Mouse (Mus musculus) liver, embryonic 13.5 days (tissue): ENCODE measurements at regions not wholly inside any gene's neighbourhood (a gene's known extent, or its start where the extent isn't known, plus 50 kb on each side); places are given as distances from the start of the nearest gene placed in this dataset.

Experiments used
- ATAC-seq: fragments of 200-750 bp; cut with Nextera tagmentation; 2 replicates; pipeline ENCODE4 v1.8.0; 2017; ENCODE audit warnings: low read depth, mild to moderate bottlenecking, moderate number of reproducible peaks, moderate library complexity
- DNase-seq: peaks from one replicate; pipeline ENCODE4 v3.0.0; 2022
- H3K27ac ChIP-seq: fragments of 300-500 bp; sonication (generic); 2 replicates; pipeline ENCODE4 v1.5.1; 2015; ENCODE audit warnings: moderate library complexity, mild to moderate bottlenecking, inconsistent platforms
- H3K27me3 ChIP-seq: fragments of 300-500 bp; sonication (generic); 2 replicates; pipeline ENCODE4 v1.6.1; 2015; ENCODE audit warnings: mild to moderate bottlenecking, inconsistent platforms
- H3K36me3 ChIP-seq: fragments of 300-500 bp; sonication (generic); 2 replicates; pipeline ENCODE4 v1.6.1; 2015; ENCODE audit warnings: mild to moderate bottlenecking, inconsistent platforms
- H3K4me1 ChIP-seq: fragments of 300-500 bp; sonication (generic); replicated peaks from 2 replicates; pipeline ENCODE4 v1.6.1; 2015; ENCODE audit warnings: inconsistent platforms
- H3K4me2 ChIP-seq: fragments of 300-500 bp; sonication (generic); 2 replicates; pipeline ENCODE4 v1.6.1; 2015; ENCODE audit warnings: inconsistent platforms, mild to moderate bottlenecking, moderate library complexity
- H3K4me3 ChIP-seq: fragments of 300-500 bp; sonication (generic); replicated peaks from 2 replicates; pipeline ENCODE4 v1.5.1; 2015; ENCODE audit warnings: mild to moderate bottlenecking, inconsistent platforms
- H3K9ac ChIP-seq: fragments of 300-500 bp; sonication (generic); 2 replicates; pipeline ENCODE4 v1.6.1; 2015; ENCODE audit warnings: mild to moderate bottlenecking, inconsistent platforms
- H3K9me3 ChIP-seq: fragments of 300-500 bp; sonication (generic); replicated peaks from 2 replicates; pipeline ENCODE4 v1.6.1; 2016; ENCODE audit warnings: inconsistent platforms
- WGBS: fragments of 180-500 bp; shearing (Covaris S2); methylation state at CpG from one replicate; pipeline ENCODE4 v1.1.7; 2015; ENCODE audit not compliant: insufficient replicate concordance; 5-methylcytosine and 5-hydroxymethylcytosine counted together

DNA sequence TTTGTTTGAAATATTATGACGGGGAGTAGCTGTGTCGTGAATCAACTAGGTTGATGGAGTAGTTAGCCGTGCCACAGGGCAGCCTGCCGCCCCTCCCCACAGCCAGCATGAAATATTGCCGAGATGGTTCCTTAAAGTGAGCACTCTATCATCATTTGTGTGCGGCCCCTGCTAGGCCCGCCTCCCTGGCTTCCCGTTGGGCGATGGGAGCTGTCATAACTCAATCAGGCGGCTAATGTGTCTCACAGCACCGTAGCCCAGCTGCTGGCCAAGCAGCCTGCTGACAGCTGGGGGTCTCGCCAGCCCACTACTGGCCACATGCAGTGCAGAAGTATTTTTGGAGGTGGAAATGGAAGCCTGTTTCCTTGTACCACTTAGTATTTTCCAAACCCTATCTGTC, 140.9 kb downstream of the Sall1 start:
- H3K4me2 ChIP-seq = no peak overlapping the region
- ATAC-seq (no peak), DNase-seq (no peak)
- H3K4me3 ChIP-seq = no peak overlapping the region
- H3K27me3 ChIP-seq = no peaks in the 10 kb centered on the region
- no peak overlapping the region for H3K27ac ChIP-seq
- no peaks in the 10 kb centered on the region for H3K36me3 ChIP-seq
- WGBS = 66% methylated on average over 12 of the region's 12 CpGs
- no peaks in the 10 kb centered on the region for H3K4me1 ChIP-seq
- no peak overlapping the region for H3K9ac ChIP-seq
- no peaks in the 10 kb centered on the region for H3K9me3 ChIP-seq

DNA sequence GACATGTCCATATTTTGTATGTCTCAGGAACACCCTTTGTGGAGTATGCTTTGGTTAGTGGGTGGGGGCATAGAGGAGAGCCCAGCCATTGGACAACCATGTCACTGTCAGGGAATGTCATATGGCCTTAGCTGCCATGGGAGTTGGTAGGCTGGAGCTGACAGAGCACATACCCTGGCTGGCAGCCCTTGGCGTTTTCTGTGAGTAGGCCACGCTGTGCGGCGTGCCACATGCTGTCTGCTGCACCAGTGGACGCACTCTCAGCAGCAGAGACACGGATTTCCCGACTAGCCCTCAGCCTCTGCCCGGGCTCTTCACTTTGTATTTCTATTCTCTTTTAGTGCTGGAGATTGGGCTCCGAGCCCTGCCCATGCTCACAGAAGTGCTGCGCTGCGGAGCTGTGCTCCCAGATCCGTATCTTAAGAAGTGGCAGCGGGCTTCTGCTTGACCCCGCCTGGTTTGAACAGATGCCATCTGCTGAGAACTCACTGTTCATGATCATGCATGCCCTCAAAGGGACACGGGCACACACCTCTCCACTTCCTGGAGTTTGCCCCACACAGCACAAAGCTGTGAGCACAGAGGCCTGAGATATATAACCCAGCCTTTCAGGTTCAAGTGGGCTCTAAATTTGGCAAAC, 160.1 kb downstream of the Sall1 start:
- WGBS = 75% methylated on average over 15 of the region's 15 CpGs
- Histone ChIP-seq H3K36me3 (no peaks in the 10 kb centered on the region), H3K4me2 (no peak overlapping the region), H3K4me3 (no peak overlapping the region), H3K4me1 (no peaks in the 10 kb centered on the region), H3K9ac (no peak overlapping the region), H3K9me3 (no peaks in the 10 kb centered on the region), H3K27me3 (no peaks in the 10 kb centered on the region), H3K27ac (no peak overlapping the region)
- ATAC-seq = no peak
- no peak for DNase-seq

DNA sequence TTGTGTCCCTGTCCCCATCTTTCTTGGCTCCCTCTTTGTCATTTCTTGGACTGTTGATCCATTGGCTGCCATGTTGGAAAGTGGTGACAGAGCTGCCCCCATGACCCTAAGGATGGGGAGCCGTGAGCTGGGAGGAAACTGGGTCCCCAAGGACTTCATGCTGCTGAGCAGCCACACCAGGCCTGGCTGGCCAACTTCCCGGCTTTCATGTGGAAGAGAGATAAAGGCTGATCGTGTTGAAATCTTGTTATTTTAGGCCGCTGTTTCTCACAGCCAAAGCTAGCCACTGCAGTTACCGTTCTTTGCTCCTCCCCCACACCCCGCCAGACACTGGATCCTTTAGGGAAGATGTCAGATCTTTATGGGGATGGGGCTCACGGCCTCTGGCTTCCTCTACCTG, 164.1 kb downstream of the Sall1 start:
- WGBS = 50% methylated on average over 7 of the region's 7 CpGs
- no peak overlapping the region for H3K4me3 ChIP-seq
- no peaks in the 10 kb centered on the region for H3K27me3 ChIP-seq
- H3K9me3 ChIP-seq = no peaks in the 10 kb centered on the region
- no peak for DNase-seq
- no peak overlapping the region for H3K4me2 ChIP-seq
- no peak overlapping the region for H3K27ac ChIP-seq
- ATAC-seq = no peak
- H3K4me1 ChIP-seq = no peaks in the 10 kb centered on the region
- no peak overlapping the region for H3K9ac ChIP-seq
- no peaks in the 10 kb centered on the region for H3K36me3 ChIP-seq

DNA sequence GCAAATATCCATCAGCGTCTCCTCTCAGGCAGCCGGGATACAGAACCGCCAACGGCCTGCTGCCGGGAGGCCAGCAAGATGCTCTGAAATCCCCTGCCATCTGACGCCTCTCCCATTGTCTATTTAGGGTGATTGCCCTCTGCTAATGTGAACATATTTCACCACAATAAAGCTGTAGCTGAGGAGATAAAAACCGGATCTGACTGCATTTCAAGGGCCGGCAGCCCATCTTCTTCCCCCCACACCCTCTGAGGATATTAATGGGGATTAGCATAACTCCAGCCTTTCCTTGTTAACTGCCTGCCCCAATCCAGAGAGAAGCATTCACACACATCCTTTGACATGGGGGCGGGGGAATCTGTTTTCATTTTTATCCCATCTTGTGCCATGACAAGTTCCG, 166.0 kb downstream of the Sall1 start:
- Histone ChIP-seq H3K4me3 (no peak overlapping the region), H3K27me3 (no peaks in the 10 kb centered on the region), H3K4me2 (no peak overlapping the region), H3K36me3 (no peaks in the 10 kb centered on the region), H3K9ac (no peak overlapping the region), H3K27ac (no peak overlapping the region), H3K4me1 (no peaks in the 10 kb centered on the region), H3K9me3 (no peaks in the 10 kb centered on the region)
- DNase-seq = no peak
- ATAC-seq = no peak
- 71% methylated on average over 10 of the region's 10 CpGs for WGBS

DNA sequence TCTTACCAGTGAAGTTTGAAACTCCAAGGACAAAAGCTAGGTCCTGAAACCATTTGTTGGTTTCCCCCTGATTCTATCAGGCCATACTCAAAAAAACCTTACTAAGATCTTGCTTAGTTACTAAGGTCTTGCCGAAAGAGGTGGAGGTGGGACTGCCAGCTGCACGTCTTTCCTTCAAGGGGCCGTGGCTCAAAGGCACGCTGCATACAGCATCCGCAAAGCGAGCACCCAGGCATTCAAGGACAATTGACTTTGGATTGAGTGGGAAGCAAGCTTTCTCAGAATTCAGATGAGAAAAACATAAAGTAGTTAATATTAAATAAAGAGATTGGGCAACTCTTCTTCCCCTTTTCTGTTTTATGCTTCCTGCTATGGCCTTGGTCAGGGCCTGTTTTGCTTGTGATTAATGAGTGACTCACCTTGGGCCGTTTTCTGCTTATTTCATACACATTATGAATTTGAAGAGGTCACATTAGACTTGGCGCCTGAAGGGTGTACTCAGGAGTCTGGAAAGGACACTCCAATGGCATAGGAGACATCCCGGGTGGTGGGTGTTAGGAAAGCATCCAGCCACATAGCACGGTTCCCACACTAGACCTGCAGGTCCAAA, 166.1 kb downstream of the Cyld start:
- DNase-seq = no peak
- no peak overlapping the region for H3K27ac ChIP-seq

DNA sequence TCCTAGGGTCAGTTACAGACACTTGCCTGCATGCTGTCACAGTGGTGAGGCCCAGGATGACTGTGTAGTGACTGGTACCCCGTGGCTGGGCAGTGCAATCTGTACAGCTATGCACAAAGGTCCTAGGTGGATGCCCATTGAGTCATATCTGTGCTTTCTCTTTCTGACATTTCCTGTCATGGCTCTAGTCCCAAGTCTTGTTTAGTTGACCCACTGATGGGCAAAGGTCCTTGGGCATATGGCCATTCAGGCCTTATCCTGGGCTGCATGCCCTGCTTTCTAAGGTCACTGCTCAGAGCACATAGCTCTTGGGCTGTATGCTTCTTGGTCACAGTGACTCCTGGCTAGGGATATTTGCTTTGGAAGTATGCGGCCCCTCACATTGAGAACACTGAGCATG, 160.4 kb downstream of the Cyld start:
- Histone ChIP-seq H3K4me1 (no peaks in the 10 kb centered on the region), H3K27ac (no peak overlapping the region), H3K36me3 (no peaks in the 10 kb centered on the region), H3K4me3 (no peak overlapping the region), H3K9ac (no peak overlapping the region), H3K27me3 (no peaks in the 10 kb centered on the region), H3K4me2 (no peak overlapping the region), H3K9me3 (no peaks in the 10 kb centered on the region)
- ATAC-seq (no peak), DNase-seq (no peak)
- 60% methylated on average over 2 of the region's 2 CpGs for WGBS

More for the DNA sequence above, 166.1 kb downstream of the Cyld start:
- H3K36me3 ChIP-seq = no peaks in the 10 kb centered on the region
- no peaks in the 10 kb centered on the region for H3K4me1 ChIP-seq
- H3K9ac ChIP-seq = no peak overlapping the region
- no peaks in the 10 kb centered on the region for H3K9me3 ChIP-seq
- H3K4me3 ChIP-seq = no peak overlapping the region
- ATAC-seq = no peak
- 76% methylated on average over 10 of the region's 10 CpGs for WGBS
- H3K27me3 ChIP-seq = no peaks in the 10 kb centered on the region
- H3K4me2 ChIP-seq = no peak overlapping the region

DNA sequence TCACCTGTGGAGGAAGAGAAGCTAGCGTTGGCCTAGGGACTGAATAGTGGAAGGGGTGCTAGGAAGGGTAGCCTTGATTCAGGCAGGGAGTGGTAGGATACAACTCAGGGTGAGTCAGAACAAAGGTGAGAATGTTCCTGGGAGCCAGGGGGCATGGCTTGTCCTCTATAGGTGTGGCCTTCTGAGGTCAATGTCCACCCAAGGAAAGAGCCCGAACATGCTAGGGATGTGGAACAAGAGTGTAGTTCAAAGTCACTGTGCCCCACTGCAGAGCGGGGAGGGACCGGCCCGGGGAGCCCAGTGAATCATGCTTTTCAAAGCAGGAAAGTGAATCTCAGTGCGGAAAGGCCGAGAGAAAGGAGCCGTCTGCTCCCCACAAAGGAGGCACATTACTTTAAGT, 156.4 kb downstream of the Cyld start:
- no peak overlapping the region for H3K27ac ChIP-seq
- H3K36me3 ChIP-seq = no peaks in the 10 kb centered on the region
- DNase-seq = no peak
- H3K4me1 ChIP-seq = no peaks in the 10 kb centered on the region
- H3K4me2 ChIP-seq = no peak overlapping the region
- no peaks in the 10 kb centered on the region for H3K27me3 ChIP-seq
- H3K4me3 ChIP-seq = no peak overlapping the region
- H3K9me3 ChIP-seq = no peaks in the 10 kb centered on the region
- no peak for ATAC-seq
- WGBS = 79% methylated on average over 8 of the region's 8 CpGs
- no peak overlapping the region for H3K9ac ChIP-seq

DNA sequence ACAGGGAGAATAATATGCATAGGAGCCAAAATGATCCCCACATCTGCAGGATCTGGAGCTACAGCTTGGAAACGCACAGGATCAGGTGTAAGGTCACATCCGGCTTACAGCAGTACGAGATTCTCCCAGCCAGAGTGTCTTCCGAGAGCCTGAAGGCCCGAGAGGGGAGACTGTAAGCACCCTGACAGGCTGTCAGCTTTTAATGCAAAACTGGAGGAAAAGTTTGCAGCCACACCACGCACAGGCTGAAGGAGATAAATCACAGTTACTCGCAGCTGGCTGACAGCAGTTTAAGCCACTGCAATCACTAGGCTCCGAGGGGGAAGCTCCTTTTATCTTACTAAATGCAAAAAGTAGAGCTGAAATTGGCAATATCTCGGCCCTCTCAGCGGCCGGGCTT, 149.1 kb downstream of the Cyld start:
- Histone ChIP-seq H3K9me3 (no peaks in the 10 kb centered on the region), H3K27ac (no peak overlapping the region), H3K36me3 (no peaks in the 10 kb centered on the region), H3K4me1 (no peaks in the 10 kb centered on the region), H3K4me3 (no peak overlapping the region), H3K27me3 (no peaks in the 10 kb centered on the region), H3K9ac (no peak overlapping the region), H3K4me2 (no peak overlapping the region)
- DNase-seq (no peak), ATAC-seq (no peak)
- whole genome bisulfite sequencing = 49% methylated on average over 11 of the region's 11 CpGs

DNA sequence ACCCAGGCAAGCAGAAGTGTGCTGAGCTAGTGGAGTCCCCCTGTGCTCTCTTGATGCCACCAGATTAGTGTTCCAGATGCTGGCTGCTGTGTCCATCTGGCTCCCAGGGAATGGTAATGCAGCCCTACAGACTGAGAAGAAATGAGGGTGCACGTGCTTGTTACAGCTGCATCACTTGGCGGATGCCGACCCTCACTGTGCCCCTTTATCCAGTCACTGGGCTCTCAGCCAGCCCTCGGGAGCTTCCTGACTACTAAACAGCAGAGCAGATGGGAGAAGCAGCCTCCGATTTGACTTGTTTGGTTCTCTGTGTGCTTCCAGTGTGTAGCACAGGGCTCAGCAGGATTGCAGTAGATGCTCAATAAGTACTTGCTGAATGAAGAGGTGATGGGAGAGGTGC, 147.5 kb downstream of the Cyld start:
- Histone ChIP-seq H3K27me3 (no peaks in the 10 kb centered on the region), H3K9me3 (no peaks in the 10 kb centered on the region), H3K27ac (no peak overlapping the region), H3K9ac (no peak overlapping the region), H3K36me3 (no peaks in the 10 kb centered on the region), H3K4me3 (no peak overlapping the region), H3K4me1 (no peaks in the 10 kb centered on the region), H3K4me2 (no peak overlapping the region)
- ATAC-seq = no peak
- 55% methylated on average over 5 of the region's 5 CpGs for WGBS
- DNase-seq = no peak

DNA sequence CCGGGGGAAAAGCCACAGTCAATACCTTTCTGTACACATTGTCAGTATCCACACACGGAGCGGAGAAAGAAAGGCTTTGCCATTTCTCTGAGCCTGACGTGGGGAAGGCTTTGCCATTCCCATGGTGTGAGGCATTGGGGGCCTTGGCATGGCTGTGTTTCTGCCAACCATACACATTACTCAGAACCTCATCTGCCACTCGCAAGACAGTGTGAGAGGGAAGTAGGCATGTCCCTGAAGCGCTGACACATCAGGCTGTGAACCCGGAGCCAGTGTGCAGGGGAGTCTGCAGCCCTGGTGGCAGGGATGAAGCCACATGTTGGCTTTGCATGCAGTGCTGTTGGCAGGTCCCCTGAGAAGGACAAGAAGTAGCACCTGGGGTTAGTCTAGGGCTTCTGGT, 145.6 kb downstream of the Cyld start:
- Histone ChIP-seq H3K4me1 (no peaks in the 10 kb centered on the region), H3K27me3 (no peaks in the 10 kb centered on the region), H3K27ac (no peak overlapping the region), H3K36me3 (no peaks in the 10 kb centered on the region), H3K9me3 (no peaks in the 10 kb centered on the region), H3K4me3 (no peak overlapping the region), H3K4me2 (no peak overlapping the region), H3K9ac (no peak overlapping the region)
- ATAC-seq (no peak), DNase-seq (no peak)
- 67% methylated on average over 7 of the region's 7 CpGs for WGBS

DNA sequence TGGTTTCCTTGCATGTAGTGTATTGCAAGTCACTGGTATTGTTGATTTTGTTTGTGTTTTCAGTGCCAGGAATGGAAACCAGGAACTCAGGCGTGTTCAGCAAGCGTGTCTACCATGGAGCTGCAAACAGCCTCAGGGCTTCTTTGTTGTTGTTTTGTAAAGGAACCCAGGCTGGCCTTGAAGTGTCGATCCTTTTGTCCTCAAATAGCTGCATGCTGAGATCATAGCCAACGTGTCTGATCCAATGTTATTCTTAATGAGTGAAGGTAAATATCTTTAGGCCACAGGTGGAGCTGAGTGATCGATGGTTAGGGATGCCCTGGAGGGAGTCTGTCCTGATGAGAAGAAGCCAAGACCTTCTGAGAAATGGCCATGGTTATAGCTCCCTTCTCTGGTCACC, 143.3 kb downstream of the Cyld start:
- Histone ChIP-seq H3K4me1 (no peaks in the 10 kb centered on the region), H3K4me3 (no peak overlapping the region), H3K4me2 (no peak overlapping the region), H3K27ac (no peak overlapping the region), H3K27me3 (no peaks in the 10 kb centered on the region), H3K36me3 (no peaks in the 10 kb centered on the region), H3K9me3 (no peaks in the 10 kb centered on the region), H3K9ac (no peak overlapping the region)
- no peak for DNase-seq
- 53% methylated on average over 5 of the region's 5 CpGs for WGBS
- no peak for ATAC-seq

DNA sequence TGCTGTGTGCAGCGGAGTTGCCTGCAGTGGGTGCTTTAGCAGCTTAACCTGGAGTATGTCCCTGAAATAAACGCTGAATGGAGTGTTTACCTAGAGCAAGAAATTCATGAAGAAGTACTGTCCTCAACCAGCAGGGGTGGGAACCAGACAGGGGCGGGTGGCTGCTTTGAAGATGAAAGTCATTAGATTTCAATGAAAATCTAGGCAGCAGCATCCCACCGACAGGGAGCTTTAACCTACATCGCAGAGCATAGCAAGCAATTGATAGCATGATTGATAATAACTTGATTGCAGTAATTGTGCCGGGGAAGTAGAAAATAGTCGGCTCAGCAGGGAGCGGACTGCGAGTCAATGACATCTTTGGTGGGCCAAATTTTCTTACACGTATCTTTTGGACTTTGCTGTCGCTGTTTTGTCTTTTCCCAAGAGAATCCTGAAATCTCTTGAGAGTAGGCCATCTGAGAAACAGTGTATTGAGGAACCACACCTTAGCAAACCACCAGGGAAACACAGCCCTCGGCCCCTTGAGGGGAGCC, 139.0 kb downstream of the Cyld start:
- 62% methylated on average over 12 of the region's 12 CpGs for WGBS
- Histone ChIP-seq H3K4me1 (no peaks in the 10 kb centered on the region), H3K4me2 (no peak overlapping the region), H3K4me3 (no peak overlapping the region), H3K27ac (no peak overlapping the region), H3K27me3 (no peaks in the 10 kb centered on the region), H3K9me3 (no peaks in the 10 kb centered on the region), H3K36me3 (no peaks in the 10 kb centered on the region), H3K9ac (no peak overlapping the region)
- no peak for DNase-seq
- no peak for ATAC-seq
